25 mouse cellular contexts compared by ENCODE assay signal in genomic region chr6:92286889-92287288, GRCm38 (mm10). TPM values are rescaled to one million over a fixed set of nuclear protein-coding genes. Genes with fewer than 3 reads are reported as not detected.
DNase-seq lines count a peak whose midpoint lies in the region; ATAC-seq and TF ChIP-seq lines count a peak whose summit lies in the region.
"Had no signal": no experiment of that assay in that cellular context is flagged by ENCODE, and none has a peak within 500 bp of the region (broad histone marks: within the 10 kb centered on the region; RNA-seq: fewer than 3 reads in every experiment).

No protein-coding gene starts in this region.

- H3K4me1 ChIP-seq in forebrain, postnatal 0 days (ENCODE audit: insufficient read depth), result no peaks in the 10 kb centered on the region
- H3K4me1 ChIP-seq in forebrain, embryonic 10.5 days, result no peaks in the 10 kb centered on the region
- H3K4me1 ChIP-seq: forebrain, embryonic 12.5 days; heart, embryonic 13.5 days had no signal

- no peak for TF ChIP-seq CTCF in forebrain, postnatal 0 days (IDR thresholded peaks at IDR 0.05; ENCODE audit: low read depth)

- no peak for DNase-seq in forebrain, postnatal 0 days
- no peak for DNase-seq in forebrain, embryonic 10.5 days (ENCODE audit: extremely low spot score, low spot score)
- peak; percentile 8 for DNase-seq in lung, postnatal 36 days
- no peak for DNase-seq in lung, adult 18-20 months
- no peak for DNase-seq in adrenal gland, postnatal 14 days

- 58% methylated on average over 4 of the region's 4 CpGs for WGBS in forebrain, postnatal 0 days
- 59% methylated on average over 4 of the region's 4 CpGs for WGBS in forebrain, embryonic 10.5 days

- no peak overlapping the region for H3K9ac ChIP-seq in forebrain, postnatal 0 days
- H3K9ac ChIP-seq: forebrain, embryonic 12.5 days; heart, embryonic 13.5 days; hindbrain, embryonic 15.5 days; liver, embryonic 14.5 days; lung, embryonic 14.5 days had no signal

- H3K27me3 ChIP-seq in forebrain, postnatal 0 days (ENCODE audit: insufficient read depth, low read length), result no peaks in the 10 kb centered on the region
- H3K27me3 ChIP-seq in forebrain, embryonic 10.5 days (ENCODE audit: poor library complexity, severe bottlenecking), result no peaks in the 10 kb centered on the region
- H3K27me3 ChIP-seq: heart, embryonic 13.5 days; hindbrain, embryonic 15.5 days had no signal

- no peak overlapping the region for H3K27ac ChIP-seq in forebrain, postnatal 0 days (ENCODE audit: low read depth, low read length)
- no peak overlapping the region for H3K27ac ChIP-seq in forebrain, embryonic 10.5 days
- H3K27ac ChIP-seq: forebrain, embryonic 12.5 days; heart, embryonic 13.5 days; hindbrain, embryonic 15.5 days; kidney, postnatal 0 days; liver, embryonic 14.5 days; stomach, postnatal 0 days had no signal

- no peaks in the 10 kb centered on the region for H3K36me3 ChIP-seq in forebrain, postnatal 0 days (ENCODE audit: insufficient read depth)
- H3K36me3 ChIP-seq in forebrain, embryonic 10.5 days (replicated peaks), result no peaks in the 10 kb centered on the region
- H3K36me3 ChIP-seq: forebrain, embryonic 12.5 days; heart, embryonic 13.5 days; hindbrain, embryonic 15.5 days had no signal

- peak; percentile 3; the same call in 1 of the 2 replicates for ATAC-seq in forebrain, postnatal 0 days
- ATAC-seq in common myeloid progenitor, adult 5-6 weeks (replicated peaks; ENCODE audit: low read depth, poor library complexity, severe bottlenecking), result peak; percentile 82
- peak; percentile 83 for ATAC-seq in megakaryocyte progenitor cell, adult 5-6 weeks (replicated peaks; ENCODE audit: poor library complexity)

- H3K4me2 ChIP-seq in forebrain, postnatal 0 days (ENCODE audit: low read depth), result no peak overlapping the region
- H3K4me2 ChIP-seq: forebrain, embryonic 12.5 days; heart, embryonic 13.5 days; hindbrain, embryonic 15.5 days; lung, embryonic 14.5 days had no signal

- H3K9me3 ChIP-seq in forebrain, postnatal 0 days (ENCODE audit: low read length), result no peaks in the 10 kb centered on the region
- no peaks in the 10 kb centered on the region for H3K9me3 ChIP-seq in forebrain, embryonic 10.5 days
- H3K9me3 ChIP-seq: forebrain, embryonic 12.5 days; heart, embryonic 13.5 days; hindbrain, embryonic 15.5 days had no signal

- no peak overlapping the region for H3K4me3 ChIP-seq in forebrain, postnatal 0 days (ENCODE audit: low read depth, low read length)
- no peak overlapping the region for H3K4me3 ChIP-seq in forebrain, embryonic 10.5 days
- H3K4me3 ChIP-seq: erythroblast, embryonic 14.5 days; forebrain, embryonic 12.5 days; heart, embryonic 13.5 days; hindbrain, embryonic 15.5 days had no signal

RNA-seq across cellular contexts. Expression of gene Trh, which starts 42.4 kb away (rescaled TPM):
- total RNA-seq in forebrain, postnatal 0 days (2014; rRNA removed), result 14.2 and 22.0 TPM in 2 replicates
- 10.3 and 13.0 TPM in 2 replicates for polyA plus RNA-seq in forebrain, postnatal 0 days (2015; fragmentation: Nextera tagmentation; extraction: Ambion mirVana)
- 0.80 and 1.2 TPM in 2 replicates for polyA plus RNA-seq in forebrain, embryonic 10.5 days (2016; fragmentation: Nextera tagmentation; extraction: Ambion mirVana)
- 0.09 TPM in 1 of 2 replicates, not detected in the other for total RNA-seq in common myeloid progenitor, adult 5-6 weeks (2017)
- total RNA-seq in megakaryocyte progenitor cell, adult 5-6 weeks (2015), result not detected in 2 replicates
- not detected in 2 replicates for total RNA-seq in megakaryocyte progenitor cell, adult 5-6 weeks (2017)
- not detected in 2 replicates for total RNA-seq in adrenal gland, postnatal 14 days (2021)
- total RNA-seq: adrenal gland, adult 18-20 months; adrenal gland, postnatal 36 days; gastrocnemius, adult 8-10 months; gastrocnemius, postnatal 4 days; heart, adult 8-10 months; heart, postnatal 14 days; megakaryocyte-erythroid progenitor cell, adult 5-6 weeks; monocyte, adult 5-6 weeks; neutrophil, adult 5-6 weeks had no signal
- polyA plus RNA-seq: erythroblast, embryonic 14.5 days; large intestine, adult 2 months had no signal

Comparison
In these comparisons a context has a peak if more than half of its experiments do, and no peak if none do; other contexts are left out.
1. ATAC-seq: peak in every context shown above with its lines; median percentile 83 in megakaryocyte progenitor cell, adult 5-6 weeks; 82 in common myeloid progenitor, adult 5-6 weeks; 3 in forebrain, postnatal 0 days.
2. RNA of gene Trh, which starts 42.4 kb away (total RNA-seq): 14.2 to 22.0 TPM in forebrain, postnatal 0 days; 0.09 TPM in common myeloid progenitor, adult 5-6 weeks, not detected in megakaryocyte progenitor cell, adult 5-6 weeks and not detected in adrenal gland, postnatal 14 days; every median in the first group is over 10 times any median in the second.